Mouse (Mus musculus) bone marrow macrophage, adult 2 months (primary cell): ENCODE results near the gene Gpatch1. TPM values are rescaled to one million over a fixed set of nuclear protein-coding genes. Genes with fewer than 3 reads are reported as not detected.
A peak's percentile ranks its signal among the peaks of the same experiment; 100 is the strongest.

Experiments used
- H3K27ac ChIP-seq: 2 replicates; pipeline ENCODE4 v1.5.1; 2012; ENCODE audit warnings: low read depth, low read length; ENCODE audit not compliant: insufficient read depth
- H3K4me1 ChIP-seq: 2 replicates; pipeline ENCODE4 v1.6.1; 2012; ENCODE audit warnings: low read length; ENCODE audit not compliant: control insufficient read depth, insufficient read depth
- H3K4me3 ChIP-seq: 2 replicates; pipeline ENCODE4 v1.5.1; 2012; ENCODE audit warnings: mild to moderate bottlenecking, low read length, moderate library complexity; ENCODE audit not compliant: insufficient read depth
- CTCF ChIP-seq: IDR thresholded peaks from 2 replicates; pipeline ENCODE4 v1.5.1; 2012; ENCODE audit warnings: low read depth, mild to moderate bottlenecking, low read length, moderate library complexity
- POLR2A ChIP-seq: IDR thresholded peaks from 2 replicates; pipeline ENCODE4 v1.6.1; 2012; ENCODE audit warnings: mild to moderate bottlenecking, low read depth, low read length, borderline replicate concordance
- polyA plus RNA-seq: library from polyadenylated mRNA; stranded (reverse); fragments of >200 nt; gene quantifications from 2 replicates; pipeline ENCODE4 v1.2.4, GENCODE M21; 2012; ENCODE audit not compliant: missing spikeins, insufficient read depth, insufficient read length

Gpatch1 gene
- polyA plus RNA-seq, 1 experiment: 13.2 TPM

- H3K27ac ChIP-seq: no peak overlapping the region
Measured at GRCm38 (mm10) chr7:35235308-35235707, 82.9 kb downstream of the Gpatch1 start.

GRCm38 (mm10) chr7:35234361-35235245, 83.6 kb downstream of the Gpatch1 start:
- H3K4me1 ChIP-seq: peaks cover 3% of the 10 kb centered on the region
- H3K4me3 ChIP-seq: peak overlapping the region; percentile 85
- TF ChIP-seq CTCF (no peak), POLR2A (no peak)
- H3K27ac ChIP-seq: peak overlapping the region; percentile 72

More at GRCm38 (mm10) chr7:35235308-35235707, 82.9 kb downstream of the Gpatch1 start:
- Histone ChIP-seq H3K4me1 (peaks cover 3% of the 10 kb centered on the region), H3K4me3 (peak overlapping the region; percentile 85)
- no peak for TF ChIP-seq POLR2A
- TF ChIP-seq CTCF: no peak

GRCm38 (mm10) chr7:35233861-35234260, 84.4 kb downstream of the Gpatch1 start:
- H3K4me3 ChIP-seq: peak overlapping the region; percentile 61
- no peak for TF ChIP-seq CTCF
- no peak for TF ChIP-seq POLR2A
- peaks cover 3% of the 10 kb centered on the region for H3K4me1 ChIP-seq
- H3K27ac ChIP-seq: peak overlapping the region; percentile 64

GRCm38 (mm10) chr7:35232796-35233455, 85.3 kb downstream of the Gpatch1 start:
- TF ChIP-seq POLR2A: no peak
- TF ChIP-seq CTCF: no peak
- Histone ChIP-seq H3K27ac (no peak overlapping the region), H3K4me1 (peaks cover 3% of the 10 kb centered on the region)

GRCm38 (mm10) chr7:35230333-35230732, 87.9 kb downstream of the Gpatch1 start:
- Histone ChIP-seq H3K4me3 (no peak overlapping the region), H3K4me1 (no peaks in the 10 kb centered on the region), H3K27ac (no peak overlapping the region)
- no peak for TF ChIP-seq CTCF
- TF ChIP-seq POLR2A: no peak

More at GRCm38 (mm10) chr7:35232796-35233455, 85.3 kb downstream of the Gpatch1 start:
- no peak overlapping the region for H3K4me3 ChIP-seq

Other genes with a start within 250 kb of the Gpatch1 start
- gene Cebpa, start 199.1 kb downstream of the Gpatch1 start, polyA plus RNA-seq: 78.9 and 79.1 TPM in 2 replicates
- gene Slc7a10, start 132.1 kb downstream of the Gpatch1 start, polyA plus RNA-seq: not detected in 2 replicates
- gene Lrp3, start 102.9 kb downstream of the Gpatch1 start, polyA plus RNA-seq: 0.20 TPM in 1 of 2 replicates, not detected in the other
- gene Rhpn2, start 15.7 kb upstream of the Gpatch1 start, polyA plus RNA-seq: 0.20 TPM in 1 of 2 replicates, not detected in the other
- 8.1 and 8.5 TPM in 2 replicates for gene Faap24, start 78.4 kb upstream of the Gpatch1 start, polyA plus RNA-seq
- gene Cep89, start 78.6 kb upstream of the Gpatch1 start, polyA plus RNA-seq: 16.6 and 16.9 TPM in 2 replicates
- not detected in 2 replicates for gene Slc7a9, start 130.4 kb upstream of the Gpatch1 start, polyA plus RNA-seq
- gene Tdrd12, start 219.3 kb upstream of the Gpatch1 start, polyA plus RNA-seq: not detected in 2 replicates
- gene Nudt19, start 237.9 kb upstream of the Gpatch1 start, polyA plus RNA-seq: 19.2 and 19.7 TPM in 2 replicates